Mouse (Mus musculus) cerebellum, postnatal 25 days (tissue): ENCODE results near the gene Stx17.
A peak's percentile ranks its signal among the peaks of the same experiment; 100 is the strongest.

ENCODE experiments used
- DNase-seq, 2 experiments: peaks; one replicate each; pipeline ENCODE4 v3.0.0; 2021; ENCODE audit warnings: mixed read lengths in 2 of 2

Stx17 gene

GRCm38 (mm10) chr4:48175666-48176065 lies 51.0 kb downstream of the Stx17 start:
- DNase-seq, result no peak

- DNase-seq, result no peak
Measured at GRCm38 (mm10) chr4:48180922-48181321, 56.2 kb downstream of the Stx17 start.

GRCm38 (mm10) chr4:48181366-48181765 lies 56.7 kb downstream of the Stx17 start:
- no peak for DNase-seq

- no peak for DNase-seq
Measured at GRCm38 (mm10) chr4:48182115-48182806, 57.5 kb downstream of the Stx17 start.

- DNase-seq, result no peak
Measured at GRCm38 (mm10) chr4:48197925-48198324, 73.2 kb downstream of the Stx17 start.

GRCm38 (mm10) chr4:48198447-48198846 lies 73.7 kb downstream of the Stx17 start:
- DNase-seq, result no peak

- DNase-seq, result peak; percentile 80 to 82
Measured at GRCm38 (mm10) chr4:48203564-48203963, 78.8 kb downstream of the Stx17 start.

- peak; percentile 77 to 87 for DNase-seq
Measured at GRCm38 (mm10) chr4:48225173-48225572, 100.5 kb downstream of the Stx17 start.

GRCm38 (mm10) chr4:48225604-48226003 lies 100.9 kb downstream of the Stx17 start:
- no peak for DNase-seq

GRCm38 (mm10) chr4:48226800-48227199 lies 102.1 kb downstream of the Stx17 start:
- no peak for DNase-seq
